Mouse (Mus musculus) regulatory T cell (primary cell): ENCODE measurements around the gene Tmem139.

Experiments used
- in situ Hi-C: fragments of 300-600 bp; cut with MboI, MseI; formaldehyde crosslinking; loops from one replicate; pipeline ENCODE4 v1.15.1; 2025; ENCODE audit warnings: high pct_unique_total_duplicates

The Tmem139 gene

GRCm38 (mm10) chr6:42270817-42271216, 9.0 kb downstream of the Tmem139 start:
- in situ Hi-C loops = no loop called here

GRCm38 (mm10) chr6:42276151-42276550, 14.4 kb downstream of the Tmem139 start:
- in situ Hi-C loops = no loop called here

- in situ Hi-C loops = no loop called here
Measured at GRCm38 (mm10) chr6:42282865-42283528, 21.2 kb downstream of the Tmem139 start.

- in situ Hi-C loops = no loop called here
Measured at GRCm38 (mm10) chr6:42286448-42286847, 24.7 kb downstream of the Tmem139 start, which contains the start of gene Clcn1. Clcn1 (plus strand) TSS chr6:42286685.

- in situ Hi-C loops = no loop called here
Measured at GRCm38 (mm10) chr6:42287562-42287961, 25.8 kb downstream of the Tmem139 start.

- in situ Hi-C loops = no loop called here
Measured at GRCm38 (mm10) chr6:42293327-42293726, 31.6 kb downstream of the Tmem139 start.

GRCm38 (mm10) chr6:42295549-42296094, 33.9 kb downstream of the Tmem139 start:
- in situ Hi-C loops = no loop called here

GRCm38 (mm10) chr6:42299362-42299761, 37.6 kb downstream of the Tmem139 start:
- in situ Hi-C loops = no loop called here

- in situ Hi-C loops = loop anchor here (25.0 kb wide), 1 partner anchor 277 kb away; the partner anchor contains the start of gene Tcaf3
Measured at GRCm38 (mm10) chr6:42309816-42310378, 48.1 kb downstream of the Tmem139 start.

GRCm38 (mm10) chr6:42310427-42311053, 48.8 kb downstream of the Tmem139 start:
- in situ Hi-C loops = loop anchor here (25.0 kb wide), 1 partner anchor 277 kb away; the partner anchor contains the start of gene Tcaf3
